Mouse (Mus musculus) ovary, postnatal 10 days (tissue): ENCODE data around the gene Nol6.

ENCODE experiments used
- DNase-seq: peaks from one replicate; pipeline ENCODE4 v3.0.0; 2022; ENCODE audit warnings: low spot score

Nol6 gene

GRCm38 (mm10) chr4:41124180-41124951 lies at the start of gene Nol6:
Gene Nol6 (minus strand): TSS chr4:41124455.
- peak; percentile 85 for DNase-seq

- no peak for DNase-seq
Measured at GRCm38 (mm10) chr4:41170970-41171369, 46.7 kb upstream of the Nol6 start.

- peak; percentile 31 for DNase-seq
Measured at GRCm38 (mm10) chr4:41165693-41166475, 41.6 kb upstream of the Nol6 start.

GRCm38 (mm10) chr4:41164974-41165373 lies 40.7 kb upstream of the Nol6 start:
- DNase-seq: no peak

GRCm38 (mm10) chr4:41161232-41161631 lies 37.0 kb upstream of the Nol6 start:
- no peak for DNase-seq

- DNase-seq: no peak
Measured at GRCm38 (mm10) chr4:41158251-41158650, 34.0 kb upstream of the Nol6 start.

- DNase-seq: no peak
Measured at GRCm38 (mm10) chr4:41156961-41157360, 32.7 kb upstream of the Nol6 start.

- no peak for DNase-seq
Measured at GRCm38 (mm10) chr4:41153146-41153545, 28.9 kb upstream of the Nol6 start.

GRCm38 (mm10) chr4:41151186-41151585 lies 26.9 kb upstream of the Nol6 start:
- no peak for DNase-seq

GRCm38 (mm10) chr4:41149891-41150290 lies 25.6 kb upstream of the Nol6 start:
- DNase-seq: no peak

GRCm38 (mm10) chr4:41142601-41143000 lies 18.3 kb upstream of the Nol6 start:
- no peak for DNase-seq

- no peak for DNase-seq
Measured at GRCm38 (mm10) chr4:41140174-41140875, 16.1 kb upstream of the Nol6 start.

- no peak for DNase-seq
Measured at GRCm38 (mm10) chr4:41136811-41137210, 12.6 kb upstream of the Nol6 start.

GRCm38 (mm10) chr4:41136454-41136805 lies 12.2 kb upstream of the Nol6 start:
- peak; percentile 20 for DNase-seq

GRCm38 (mm10) chr4:41135711-41136453 lies 11.6 kb upstream of the Nol6 start, which contains the start of gene Ube2r2:
Gene Ube2r2 (plus strand): TSS chr4:41135743.
- DNase-seq: peak; percentile 43

GRCm38 (mm10) chr4:41134935-41135710 lies 10.9 kb upstream of the Nol6 start:
- peak; percentile 60 for DNase-seq

GRCm38 (mm10) chr4:41133529-41134291 lies 9.5 kb upstream of the Nol6 start:
- no peak for DNase-seq

GRCm38 (mm10) chr4:41132471-41132870 lies 8.2 kb upstream of the Nol6 start:
- DNase-seq: no peak

GRCm38 (mm10) chr4:41129836-41130235 lies 5.6 kb upstream of the Nol6 start:
- DNase-seq: no peak

- no peak for DNase-seq
Measured at GRCm38 (mm10) chr4:41129406-41129805, 5.2 kb upstream of the Nol6 start.
